Mouse (Mus musculus): ENCODE measurements around the gene Phf24.

Phf24 gene

GRCm38 (mm10) chr4:42916617-42917401 lies at the start of gene Phf24:
Gene Phf24 (plus strand): TSS chr4:42916660.
- peak; percentile 30 to 41 for DNase-seq

GRCm38 (mm10) chr4:42867390-42867789 lies 49.1 kb upstream of the Phf24 start:
- DNase-seq: no peak

GRCm38 (mm10) chr4:42868193-42868592 lies 48.3 kb upstream of the Phf24 start:
- DNase-seq: no peak

GRCm38 (mm10) chr4:42870748-42871147 lies 45.7 kb upstream of the Phf24 start:
- no peak for DNase-seq

GRCm38 (mm10) chr4:42872151-42872550 lies 44.3 kb upstream of the Phf24 start:
- no peak for DNase-seq

GRCm38 (mm10) chr4:42872746-42873435 lies 43.6 kb upstream of the Phf24 start:
- DNase-seq: no peak

- no peak for DNase-seq
These were observed 42.3 kb upstream of the Phf24 start, which contains the start of gene Fam205c for GRCm38 (mm10) chr4:42874134-42874533. Gene Fam205c (minus strand): TSS chr4:42874234.

- peak; percentile 56 to 67 for DNase-seq
These were observed 39.7 kb upstream of the Phf24 start for GRCm38 (mm10) chr4:42876586-42877291.

- DNase-seq: no peak
These were observed 38.8 kb upstream of the Phf24 start for GRCm38 (mm10) chr4:42877657-42878056.

- DNase-seq: no peak
These were observed 36.4 kb upstream of the Phf24 start for GRCm38 (mm10) chr4:42879829-42880676.

GRCm38 (mm10) chr4:42880677-42880948 lies 35.8 kb upstream of the Phf24 start:
- DNase-seq: no peak

- no peak for DNase-seq
These were observed 29.5 kb upstream of the Phf24 start for GRCm38 (mm10) chr4:42886926-42887325.

- no peak for DNase-seq
These were observed 27.7 kb upstream of the Phf24 start for GRCm38 (mm10) chr4:42888806-42889205.

GRCm38 (mm10) chr4:42891176-42891575 lies 25.3 kb upstream of the Phf24 start:
- no peak for DNase-seq

- no peak for DNase-seq
These were observed 21.3 kb upstream of the Phf24 start for GRCm38 (mm10) chr4:42895118-42895517.

- no peak for DNase-seq
These were observed 17.5 kb upstream of the Phf24 start for GRCm38 (mm10) chr4:42898914-42899313.

- no peak for DNase-seq
These were observed 15.6 kb upstream of the Phf24 start for GRCm38 (mm10) chr4:42900878-42901277.

GRCm38 (mm10) chr4:42902174-42902573 lies 14.3 kb upstream of the Phf24 start:
- DNase-seq: peak in 1 of 2 experiments; percentile 24

GRCm38 (mm10) chr4:42902730-42903129 lies 13.7 kb upstream of the Phf24 start:
- no peak for DNase-seq

- DNase-seq: no peak
These were observed 12.5 kb upstream of the Phf24 start for GRCm38 (mm10) chr4:42903942-42904341.

GRCm38 (mm10) chr4:42904523-42904922 lies 11.9 kb upstream of the Phf24 start:
- DNase-seq: no peak

GRCm38 (mm10) chr4:42904966-42905365 lies 11.5 kb upstream of the Phf24 start:
- DNase-seq: no peak

- no peak for DNase-seq
These were observed 3.1 kb upstream of the Phf24 start for GRCm38 (mm10) chr4:42913391-42913790.
